Mouse (Mus musculus) embryonic facial prominence, embryonic 10.5 days (tissue): ENCODE results near the gene Clec14a. TPM values are rescaled to one million over a fixed set of nuclear protein-coding genes. Genes with fewer than 3 reads are reported as not detected.

Source experiments
- DNase-seq: peaks from one replicate; pipeline ENCODE4 v3.0.0-alpha.2; 2017; ENCODE audit warnings: low spot score
- H3K27ac ChIP-seq: fragments of 300-500 bp; sonication (generic); replicated peaks from 2 replicates; pipeline ENCODE4 v1.5.1; 2016; ENCODE audit warnings: mild to moderate bottlenecking
- H3K27me3 ChIP-seq: fragments of 300-500 bp; sonication (generic); replicated peaks from 2 replicates; pipeline ENCODE4 v1.6.1; 2016; ENCODE audit warnings: low read depth, mild to moderate bottlenecking; ENCODE audit not compliant: poor library complexity, severe bottlenecking
- H3K36me3 ChIP-seq: fragments of 300-500 bp; sonication (generic); replicated peaks from 2 replicates; pipeline ENCODE4 v1.6.1; 2016; ENCODE audit warnings: mild to moderate bottlenecking, moderate library complexity
- H3K4me1 ChIP-seq: fragments of 300-500 bp; sonication (generic); 2 replicates; pipeline ENCODE4 v1.6.1; 2016
- H3K4me3 ChIP-seq: fragments of 300-500 bp; sonication (generic); 2 replicates; pipeline ENCODE4 v1.5.1; 2016; ENCODE audit warnings: mild to moderate bottlenecking, moderate library complexity
- H3K9me3 ChIP-seq: fragments of 300-500 bp; sonication (generic); 2 replicates; pipeline ENCODE4 v1.6.1; 2016; ENCODE audit warnings: mild to moderate bottlenecking
- WGBS: fragments of 180-500 bp; shearing (Covaris S2); methylation state at CpG from one replicate; pipeline ENCODE4 v1.1.7; 2016; 5-methylcytosine and 5-hydroxymethylcytosine counted together
- polyA plus RNA-seq: library from polyadenylated mRNA; unstranded; fragments of >200 nt; fragmentation: Nextera tagmentation; extraction: Ambion mirVana; gene quantifications from 2 replicates; pipeline ENCODE4 v1.2.1, GENCODE M21; 2016

Gene Clec14a
- polyA plus RNA-seq, 1 experiment from 2014 or later = 3.7 TPM

- Histone ChIP-seq H3K27ac (no peak overlapping the region), H3K36me3 (no peaks in the 10 kb centered on the region), H3K4me1 (peaks cover 12% of the 10 kb centered on the region), H3K27me3 (peaks cover 26% of the 10 kb centered on the region), H3K4me3 (no peak overlapping the region), H3K9me3 (no peaks in the 10 kb centered on the region)
- WGBS = 94% methylated on average over 3 of the region's 3 CpGs
- DNase-seq = no peak
Measured at GRCm38 (mm10) chr12:58219078-58219477, 50.0 kb downstream of the Clec14a start.

- H3K27me3 ChIP-seq = peaks cover 54% of the 10 kb centered on the region
Measured at GRCm38 (mm10) chr12:58216218-58216617, 52.9 kb downstream of the Clec14a start.

More at GRCm38 (mm10) chr12:58216218-58216617, 52.9 kb downstream of the Clec14a start:
- no peak overlapping the region for H3K27ac ChIP-seq
- H3K36me3 ChIP-seq = no peaks in the 10 kb centered on the region
- WGBS = 41% methylated on average over 2 of the region's 2 CpGs
- H3K9me3 ChIP-seq = no peaks in the 10 kb centered on the region
- H3K4me1 ChIP-seq = peaks cover 39% of the 10 kb centered on the region
- no peak overlapping the region for H3K4me3 ChIP-seq
- no peak for DNase-seq

Other genes starting within 250 kb of the Clec14a start
- 0.29 and 0.65 TPM in 2 replicates for gene Sstr1, start 57.5 kb downstream of the Clec14a start, polyA plus RNA-seq